Mouse (Mus musculus) layer of hippocampus, adult 2 months (tissue): ENCODE results near the gene Fbxw5. TPM values are rescaled to one million over a fixed set of nuclear protein-coding genes. Genes with fewer than 3 reads are reported as not detected.

Experiments used
- DNase-seq, 2 experiments: peaks; one replicate each; pipeline ENCODE4 v3.0.0; 2022; ENCODE audit warnings: low spot score in 2 of 2
- H3K27ac ChIP-seq: fragments of 200-600 bp; 2 replicates; pipeline ENCODE4 v1.8.1; 2022
- H3K4me3 ChIP-seq: fragments of 200-600 bp; 2 replicates; pipeline ENCODE4 v1.8.1; 2022; ENCODE audit warnings: mild to moderate bottlenecking
- CTCF ChIP-seq: fragments of 200-600 bp; conservative IDR thresholded peaks from 2 replicates; pipeline ENCODE4 v1.8.1; 2022; ENCODE audit warnings: antibody characterized with exemption, mild to moderate bottlenecking, moderate library complexity
- total RNA-seq, 2 experiments: library from RNA; stranded (reverse); gene quantifications; 2 replicates each; pipeline ENCODE4 v1.2.3; 2021

Gene Fbxw5
- total RNA-seq, 2 experiments from 2014 or later: 109 to 120 TPM

GRCm38 (mm10) chr2:25465816-25466635, 34.5 kb upstream of the Fbxw5 start:
- no peak overlapping the region for H3K4me3 ChIP-seq
- TF ChIP-seq CTCF: no peak
- peak overlapping the region; percentile 36; the same call in 1 of the 2 replicates for H3K27ac ChIP-seq
- no peak for DNase-seq

- Histone ChIP-seq H3K4me3 (no peak overlapping the region), H3K27ac (peak overlapping the region; percentile 55; the same call in 1 of the 2 replicates)
- DNase-seq: no peak
- TF ChIP-seq CTCF: no peak
Measured at GRCm38 (mm10) chr2:25467606-25468303, 32.8 kb upstream of the Fbxw5 start.

- peak; percentile 36 to 42 for DNase-seq
- peak overlapping the region; percentile 51 for H3K27ac ChIP-seq
- no peak for TF ChIP-seq CTCF
Measured at GRCm38 (mm10) chr2:25468962-25469915, 31.3 kb upstream of the Fbxw5 start.

GRCm38 (mm10) chr2:25469969-25470368, 30.6 kb upstream of the Fbxw5 start, which contains the start of gene Ptgds:
Gene Ptgds, minus strand, starts transcription at chr2:25470046.
- Histone ChIP-seq H3K4me3 (peak within 1 kb of the TSS; percentile 20; the same call in 1 of the 2 replicates), H3K27ac (peak within 1 kb of the TSS; percentile 51)
- no peak for DNase-seq
- TF ChIP-seq CTCF: no peak

More at GRCm38 (mm10) chr2:25468962-25469915, 31.3 kb upstream of the Fbxw5 start:
- peak overlapping the region; percentile 20; the same call in 1 of the 2 replicates for H3K4me3 ChIP-seq

- H3K27ac ChIP-seq: no peak overlapping the region
- no peak overlapping the region for H3K4me3 ChIP-seq
- no peak for DNase-seq
- TF ChIP-seq CTCF: no peak
Measured at GRCm38 (mm10) chr2:25472550-25472949, 28.0 kb upstream of the Fbxw5 start.

- peak overlapping the region; percentile 83 for H3K27ac ChIP-seq
- H3K4me3 ChIP-seq: no peak overlapping the region
- DNase-seq: no peak
- no peak for TF ChIP-seq CTCF
Measured at GRCm38 (mm10) chr2:25477541-25477940, 23.0 kb upstream of the Fbxw5 start.

GRCm38 (mm10) chr2:25477967-25478675, 22.4 kb upstream of the Fbxw5 start:
- Histone ChIP-seq H3K4me3 (no peak overlapping the region), H3K27ac (peak overlapping the region; percentile 83)
- peak; percentile 52 to 55 for DNase-seq
- TF ChIP-seq CTCF: no peak

GRCm38 (mm10) chr2:25479551-25480311, 20.8 kb upstream of the Fbxw5 start:
- TF ChIP-seq CTCF: no peak
- Histone ChIP-seq H3K27ac (peak overlapping the region; percentile 83), H3K4me3 (no peak overlapping the region)
- DNase-seq: no peak

- Histone ChIP-seq H3K27ac (peak overlapping the region; percentile 83; the same call in 1 of the 2 replicates), H3K4me3 (no peak overlapping the region)
- TF ChIP-seq CTCF: no peak
- no peak for DNase-seq
Measured at GRCm38 (mm10) chr2:25480541-25480940, 20.0 kb upstream of the Fbxw5 start.

- no peak overlapping the region for H3K27ac ChIP-seq
- no peak for DNase-seq
- TF ChIP-seq CTCF: peak; percentile 75
Measured at GRCm38 (mm10) chr2:25482969-25483368, 17.6 kb upstream of the Fbxw5 start.

More at GRCm38 (mm10) chr2:25482969-25483368, 17.6 kb upstream of the Fbxw5 start:
- no peak overlapping the region for H3K4me3 ChIP-seq
